Mouse (Mus musculus): Measurements from ENCODE around the gene Ccnl2. TPM values are rescaled to one million over a fixed set of nuclear protein-coding genes. Genes with fewer than 3 reads are reported as not detected.
A peak's percentile ranks its signal among the peaks of the same experiment; 100 is the strongest.

Ccnl2 gene
- polyA plus RNA-seq, 1 experiment = 233 TPM

DNA sequence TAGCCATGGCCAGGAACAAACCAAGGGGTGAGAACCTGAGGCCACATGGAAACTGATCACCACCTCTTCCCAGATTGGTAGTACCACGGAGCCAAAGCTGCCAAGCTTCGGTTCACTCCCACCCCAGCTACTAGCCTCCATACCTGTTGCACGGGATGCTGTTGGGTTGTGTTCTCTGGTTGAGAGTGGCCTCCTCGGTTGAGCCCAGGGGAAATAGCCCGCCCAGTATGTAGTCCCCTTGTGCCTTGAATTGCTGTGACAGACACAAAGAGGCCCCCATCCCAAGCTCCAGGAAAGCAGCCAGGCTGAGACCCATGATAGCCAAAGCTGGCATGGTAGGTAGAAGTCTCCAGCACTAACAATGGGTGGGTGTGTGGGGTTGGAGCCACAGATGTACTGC is 50.7 kb downstream of the Ccnl2 start, which contains the start of gene Tas1r3:
Gene Tas1r3, minus strand, starts transcription at position 362 of the 400 bp plus-strand sequence.
- DNase-seq (ENCODE audit: low spot score) = peak; percentile 18

DNA sequence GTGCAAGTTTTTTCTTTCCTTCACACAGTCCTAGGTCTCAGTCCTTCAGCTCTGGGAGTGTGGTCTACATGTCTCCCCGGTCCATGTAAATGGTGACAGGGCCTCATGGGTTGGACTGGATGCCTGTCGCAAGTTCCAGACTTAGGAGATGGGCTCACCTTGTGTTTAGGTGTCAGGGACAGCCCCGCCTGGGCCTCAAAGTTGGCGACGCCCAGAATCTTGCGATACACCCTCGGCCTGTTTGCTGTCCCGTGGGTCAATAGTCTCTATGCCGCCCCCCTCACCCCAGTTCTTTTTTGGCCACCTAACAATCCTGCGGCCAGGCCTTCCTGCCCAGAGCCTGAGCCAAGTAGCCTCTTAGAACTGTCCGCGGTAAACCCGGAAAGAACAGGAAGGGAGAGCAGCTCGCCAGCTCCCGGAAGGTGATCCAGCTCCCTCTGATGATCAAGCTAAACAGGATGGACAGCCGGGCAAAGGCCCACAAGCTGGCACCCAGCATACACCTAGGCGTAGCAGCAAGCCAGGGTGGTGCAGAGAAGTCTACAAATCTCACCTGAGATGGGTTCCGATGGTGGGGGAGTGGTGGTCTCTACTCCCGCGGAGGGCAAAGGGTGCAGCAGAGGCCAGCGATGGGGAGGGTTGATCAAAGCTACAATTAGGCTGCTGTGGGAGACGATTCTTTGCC is 56.5 kb downstream of the Ccnl2 start:
- DNase-seq (ENCODE audit: low spot score) = no peak

DNA sequence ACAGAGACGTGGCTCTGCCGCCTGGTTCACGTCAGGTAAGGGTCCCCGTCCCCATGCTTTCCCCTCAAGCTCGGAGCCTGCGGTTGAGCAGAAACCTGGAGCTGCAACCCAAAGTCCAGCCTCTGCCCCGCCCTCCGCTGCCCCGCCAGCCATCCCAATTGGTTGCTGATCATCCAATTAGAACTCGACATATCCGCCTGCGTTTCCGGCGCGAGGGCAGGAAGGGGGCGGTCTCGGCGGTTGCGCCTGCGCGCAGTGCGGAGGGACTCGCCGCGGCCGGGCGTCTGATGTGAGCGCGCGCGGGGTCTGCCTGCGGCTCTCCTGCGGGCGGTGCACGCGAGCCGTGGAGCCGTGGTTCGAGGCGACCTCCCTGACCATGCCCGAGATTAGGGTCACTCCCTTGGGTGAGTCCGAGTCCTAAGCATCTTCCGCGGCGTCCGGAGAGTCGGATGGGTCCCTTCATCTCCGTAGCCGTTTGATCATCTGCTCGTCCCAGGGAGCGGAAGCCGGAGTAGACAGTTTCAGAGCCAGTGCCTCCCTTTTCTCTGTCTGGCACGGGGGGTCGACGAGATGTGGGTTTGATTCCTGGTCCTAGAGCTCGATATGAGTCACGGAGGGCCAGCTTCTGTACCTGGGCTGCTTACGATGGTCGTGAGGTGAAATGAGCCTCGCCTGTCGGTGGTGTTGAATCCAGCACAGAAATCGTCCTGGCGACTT is 57.2 kb downstream of the Ccnl2 start, which contains the start of the genes Cptp and Ints11:
Gene Cptp, minus strand, starts transcription at position 124 of the 717 bp plus-strand sequence.
Gene Ints11, plus strand, starts transcription at position 230 of the 717 bp plus-strand sequence.
- peak; percentile 90 for DNase-seq (ENCODE audit: low spot score)

DNA sequence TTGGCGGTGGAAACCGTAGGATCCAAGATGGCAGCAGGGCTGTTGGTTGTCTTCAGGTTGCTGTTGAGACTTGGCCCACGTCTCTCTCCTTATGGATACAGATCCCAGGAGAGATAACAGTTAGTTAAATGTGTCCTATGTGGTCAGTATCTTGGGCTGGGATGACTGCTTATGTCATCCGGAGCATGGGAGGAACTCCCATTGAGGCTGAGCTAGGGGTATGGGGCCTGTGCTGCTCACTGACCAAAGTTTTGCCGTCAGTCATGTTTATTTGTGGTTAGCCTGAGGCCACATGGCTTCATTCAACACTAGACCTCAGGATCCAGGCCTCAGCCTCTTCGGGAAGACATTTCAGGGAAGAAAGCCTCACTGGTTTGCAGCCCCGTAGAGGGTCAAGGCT is 59.1 kb downstream of the Ccnl2 start:
- DNase-seq (ENCODE audit: low spot score) = no peak

Other genes with a start within 250 kb of the Ccnl2 start
- gene Slc35e2, start 211.1 kb upstream of the Ccnl2 start, polyA plus RNA-seq (2012; rRNA removed) = 6.1 and 7.8 TPM in 2 replicates
- gene Cdk11b, start 187.6 kb upstream of the Ccnl2 start, polyA plus RNA-seq (2012; rRNA removed) = 35.6 and 61.6 TPM in 2 replicates
- not detected in 2 replicates for gene Gm10563, start 167.1 kb upstream of the Ccnl2 start, polyA plus RNA-seq (2012; rRNA removed)
- 138 and 226 TPM in 2 replicates for gene Mmp23, start 159.1 kb upstream of the Ccnl2 start, polyA plus RNA-seq (2012; rRNA removed)
- 51.2 and 56.1 TPM in 2 replicates for gene Mib2, start 143.3 kb upstream of the Ccnl2 start, polyA plus RNA-seq (2012; rRNA removed)
- 18.5 and 20.1 TPM in 2 replicates for gene Fndc10, start 118.1 kb upstream of the Ccnl2 start, polyA plus RNA-seq (2012; rRNA removed)
- gene Ssu72, start 107.7 kb upstream of the Ccnl2 start, polyA plus RNA-seq (2012; rRNA removed) = 119 and 148 TPM in 2 replicates
- 2.7 and 3.3 TPM in 2 replicates for gene Tmem240, start 77.7 kb upstream of the Ccnl2 start, polyA plus RNA-seq (2012; rRNA removed)
- 63.3 and 74.8 TPM in 2 replicates for gene Atad3a, start 51.4 kb upstream of the Ccnl2 start, polyA plus RNA-seq (2012; rRNA removed)
- 29.3 and 32.1 TPM in 2 replicates for gene Vwa1, start 37.8 kb upstream of the Ccnl2 start, polyA plus RNA-seq (2012; rRNA removed)
- gene Tmem88b, start 26.6 kb upstream of the Ccnl2 start, polyA plus RNA-seq (2012; rRNA removed) = 0.91 and 0.93 TPM in 2 replicates
- 0.81 and 0.93 TPM in 2 replicates for gene Ankrd65, start 22.1 kb upstream of the Ccnl2 start, polyA plus RNA-seq (2012; rRNA removed)
- 78.0 and 96.4 TPM in 2 replicates for gene Mrpl20, start 9.6 kb upstream of the Ccnl2 start, polyA plus RNA-seq (2012; rRNA removed)
- 110 and 122 TPM in 2 replicates for gene Aurkaip1, start 18.8 kb downstream of the Ccnl2 start, polyA plus RNA-seq (2012; rRNA removed)
- gene Mxra8, start 27.2 kb downstream of the Ccnl2 start, polyA plus RNA-seq (2012; rRNA removed) = 377 and 402 TPM in 2 replicates
- gene Dvl1, start 34.9 kb downstream of the Ccnl2 start, polyA plus RNA-seq (2012; rRNA removed) = 58.9 and 76.5 TPM in 2 replicates
- gene Tas1r3, start 50.9 kb downstream of the Ccnl2 start, polyA plus RNA-seq (2012; rRNA removed) = 0.91 and 1.3 TPM in 2 replicates
- 17.1 and 18.5 TPM in 2 replicates for gene Cptp, start 57.0 kb downstream of the Ccnl2 start, polyA plus RNA-seq (2012; rRNA removed)
- 26.5 and 32.3 TPM in 2 replicates for gene Ints11, start 57.1 kb downstream of the Ccnl2 start, polyA plus RNA-seq (2012; rRNA removed)
- 43.7 and 55.5 TPM in 2 replicates for gene Pusl1, start 79.3 kb downstream of the Ccnl2 start, polyA plus RNA-seq (2012; rRNA removed)
- gene Acap3, start 79.3 kb downstream of the Ccnl2 start, polyA plus RNA-seq (2012; rRNA removed) = 23.7 and 29.2 TPM in 2 replicates
- 55.1 and 63.4 TPM in 2 replicates for gene Ube2j2, start 131.3 kb downstream of the Ccnl2 start, polyA plus RNA-seq (2012; rRNA removed)
- 27.5 and 29.9 TPM in 2 replicates for gene C1qtnf12, start 149.8 kb downstream of the Ccnl2 start, polyA plus RNA-seq (2012; rRNA removed)
- 5.3 and 6.1 TPM in 2 replicates for gene B3galt6, start 180.2 kb downstream of the Ccnl2 start, polyA plus RNA-seq (2012; rRNA removed)
- gene Sdf4, start 180.4 kb downstream of the Ccnl2 start, polyA plus RNA-seq (2012; rRNA removed) = 75.8 and 106 TPM in 2 replicates
- 3.0 and 3.9 TPM in 2 replicates for gene Tnfrsf4, start 201.4 kb downstream of the Ccnl2 start, polyA plus RNA-seq (2012; rRNA removed)
- gene Tnfrsf18, start 213.7 kb downstream of the Ccnl2 start, polyA plus RNA-seq (2012; rRNA removed) = 2.1 and 3.4 TPM in 2 replicates
- 16.3 and 18.2 TPM in 2 replicates for gene Ttll10, start 246.9 kb downstream of the Ccnl2 start, polyA plus RNA-seq (2012; rRNA removed)

All from urinary bladder, adult 2 months (tissue).